Mouse (Mus musculus) right cerebral cortex, postnatal 36 days (tissue): ENCODE measurements around the gene Cd80.
"Not testable (repeated sequence)": the region's sequence is repeated elsewhere in the genome, so short reads cannot be mapped to it uniquely, and the experiment has no call there.

Source experiments
- DNase-seq, 2 experiments: peaks; one replicate each; pipeline ENCODE4 v3.0.0; 2022; ENCODE audit warnings: low spot score in 2 of 2, mixed read lengths in 1 of 2

Gene Cd80

DNA sequence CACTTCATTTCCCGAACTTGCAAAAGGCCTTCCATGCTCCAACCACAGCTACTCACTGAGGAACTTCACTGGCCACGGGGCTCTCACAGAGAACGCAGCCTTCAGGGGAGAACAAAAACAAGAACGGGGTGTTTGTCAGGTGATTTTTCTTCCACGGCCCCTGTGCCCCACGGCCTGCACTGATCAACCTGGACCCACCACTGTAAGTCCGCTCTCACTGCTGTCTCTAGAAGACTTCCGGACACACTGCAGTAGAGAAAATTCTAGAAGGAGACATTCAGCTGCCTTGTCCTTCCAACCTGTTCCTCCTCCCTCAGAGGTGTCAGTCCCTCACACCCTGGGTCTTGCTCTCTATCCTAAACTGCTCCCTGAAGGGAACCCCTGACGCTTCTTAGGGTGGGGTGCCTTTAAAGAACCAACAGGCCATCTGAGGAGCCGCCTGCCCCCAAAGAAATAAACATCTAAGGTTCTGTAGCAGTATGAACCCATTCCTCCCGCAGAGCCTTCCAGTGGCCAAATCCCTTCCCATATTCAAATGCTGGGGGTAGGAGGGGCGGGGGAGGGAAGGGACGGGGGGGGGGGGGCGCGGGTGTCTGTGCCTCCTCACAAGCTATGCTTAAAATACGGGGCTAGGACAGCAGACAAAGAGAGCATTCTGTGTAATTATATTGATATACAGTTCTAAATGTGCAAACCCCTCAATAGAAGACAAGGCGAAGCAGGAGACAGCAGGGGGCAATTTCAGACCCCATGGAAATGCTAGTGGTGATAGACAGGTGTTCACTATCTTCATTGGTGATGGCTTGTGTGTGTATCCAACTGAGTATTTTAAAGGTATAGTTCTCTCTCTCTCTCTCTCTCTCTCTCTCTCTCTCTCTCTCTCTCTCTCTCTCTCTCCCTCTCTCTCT, at the start of gene Cd80:
TSS of gene Cd80 (plus strand) at position 51 of the 908 bp plus-strand sequence.
- no peak for DNase-seq

DNA sequence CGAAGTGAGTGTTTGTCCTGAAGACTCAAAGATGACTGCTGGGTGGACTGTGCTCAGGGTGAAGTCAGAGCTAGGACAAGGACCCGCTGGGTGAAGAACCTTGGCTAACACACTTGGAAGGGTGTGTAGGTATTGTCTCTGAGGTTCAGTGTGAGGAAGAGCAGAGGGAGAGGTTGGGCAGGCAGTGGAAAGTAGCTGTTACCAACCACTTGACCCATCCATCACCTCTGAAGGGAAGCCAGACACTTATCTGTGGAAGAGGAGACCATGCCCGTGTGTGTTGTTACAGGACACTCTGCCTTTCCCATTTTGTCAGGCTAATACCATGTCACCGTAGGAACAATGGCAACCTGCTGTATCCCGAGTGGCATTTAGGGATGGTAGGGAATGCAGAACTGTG, 49.1 kb upstream of the Cd80 start:
- no peak for DNase-seq

DNA sequence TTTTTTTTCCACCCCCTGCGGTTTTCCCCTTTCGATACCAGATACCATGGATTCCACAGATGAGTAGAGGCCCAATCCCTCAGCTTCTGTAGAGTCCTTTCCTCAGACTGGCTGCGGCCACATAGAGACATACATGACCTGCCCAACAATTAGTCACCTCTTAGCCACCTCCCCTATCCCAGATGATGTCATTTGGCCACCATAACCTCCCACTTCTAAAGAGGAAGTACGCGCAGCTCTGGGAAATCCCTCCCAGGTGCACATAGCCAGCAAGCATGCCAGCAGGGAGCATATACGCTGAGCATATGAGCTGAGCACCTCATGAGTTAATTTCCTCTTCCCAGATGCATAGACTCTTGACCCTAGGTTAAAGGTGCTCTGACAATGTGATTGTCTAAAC, 48.7 kb upstream of the Cd80 start:
- no peak for DNase-seq

DNA sequence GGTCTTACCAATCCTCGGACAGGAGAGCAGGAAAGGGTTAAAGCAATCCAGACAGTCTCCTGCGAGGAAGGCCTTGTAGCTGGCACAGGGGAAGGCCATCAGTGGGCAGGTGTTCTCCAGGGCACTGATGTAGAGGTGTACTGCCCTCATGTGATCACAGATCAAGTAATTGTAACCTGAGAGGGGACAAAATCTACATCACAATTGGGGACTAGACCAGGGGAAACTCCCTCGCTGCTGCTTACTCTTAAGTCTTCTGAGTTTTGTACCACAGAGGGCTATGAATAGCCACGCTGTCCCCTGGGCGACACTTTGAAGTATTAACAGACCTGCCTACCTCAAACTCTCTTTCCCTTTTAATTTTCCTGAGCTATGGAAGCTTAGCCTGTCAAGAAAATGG, 47.8 kb upstream of the Cd80 start:
- no peak for DNase-seq

DNA sequence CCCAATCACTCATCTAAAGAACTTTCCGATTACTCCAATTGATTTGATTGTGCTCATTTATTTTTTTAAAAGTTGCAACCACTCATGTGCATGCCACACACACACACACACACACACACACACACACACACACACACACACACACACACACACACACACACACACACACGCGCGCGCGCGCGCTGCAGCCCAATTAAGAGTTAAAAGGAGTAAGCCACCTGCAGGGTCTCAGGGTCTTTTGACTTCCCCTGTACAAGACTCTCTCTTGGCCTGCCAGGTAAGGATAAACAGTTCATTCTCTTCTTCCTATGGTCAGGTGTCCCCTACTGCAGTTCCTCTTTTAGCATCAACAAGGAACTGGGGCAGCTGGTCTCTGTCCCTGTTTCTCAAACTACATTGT, 46.9 kb upstream of the Cd80 start:
- DNase-seq, result no peak

DNA sequence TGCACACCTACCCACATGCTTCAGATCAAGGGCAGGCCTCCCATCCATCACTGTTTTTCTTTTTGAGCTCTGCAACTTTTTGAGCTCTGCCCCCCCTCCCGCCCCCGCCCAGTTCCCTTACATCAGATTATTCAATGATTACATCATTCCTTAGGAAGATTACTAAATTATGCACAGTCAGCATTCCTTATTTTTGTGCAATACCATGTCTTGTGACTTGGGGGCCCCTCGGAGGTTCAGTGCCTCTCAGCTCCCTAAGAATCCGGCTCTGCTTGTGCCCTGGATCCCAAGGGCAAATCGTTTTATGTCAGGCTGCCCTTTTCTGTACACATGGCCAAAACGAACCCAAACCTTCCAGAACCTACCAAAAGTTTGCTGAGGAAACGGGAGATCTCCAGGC, 40.4 kb upstream of the Cd80 start:
- no peak for DNase-seq

DNA sequence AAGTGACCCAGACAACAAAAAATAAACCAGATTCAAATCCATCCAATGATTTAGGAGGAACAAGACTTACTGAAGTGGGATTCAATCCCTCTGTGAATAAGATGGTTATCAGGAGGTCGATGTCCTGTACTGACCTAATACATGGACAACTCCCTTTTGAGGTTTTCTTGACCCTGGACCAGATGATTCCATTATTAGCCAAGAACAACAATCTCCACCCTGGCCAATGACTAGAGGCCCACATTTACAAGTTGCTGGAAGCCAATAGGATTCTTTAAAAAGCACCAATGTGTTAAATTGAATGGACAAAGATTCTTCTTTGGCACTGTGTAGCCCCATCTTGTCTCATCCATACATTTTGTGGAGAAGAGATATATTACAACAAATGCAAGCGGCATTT, 30.0 kb upstream of the Cd80 start:
- DNase-seq, result no peak

DNA sequence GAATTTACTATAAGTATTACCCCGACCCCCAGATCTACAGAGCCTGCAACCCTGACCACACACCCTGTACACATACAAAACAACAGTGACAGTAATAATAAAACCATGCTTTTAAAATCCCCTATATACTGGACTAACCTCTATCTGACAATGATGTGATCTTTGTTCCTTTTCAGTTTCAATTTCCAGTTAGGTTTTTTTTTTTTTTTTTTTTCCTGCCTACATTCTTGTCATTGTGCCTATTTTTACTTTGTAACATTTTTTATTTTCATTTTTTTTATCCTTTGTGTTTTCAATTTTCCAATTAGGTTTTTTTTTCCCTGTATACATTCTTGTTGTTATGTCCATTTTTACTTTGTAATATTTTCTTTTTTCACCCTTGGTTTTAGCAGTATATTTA, 29.6 kb upstream of the Cd80 start:
- no peak for DNase-seq

DNA sequence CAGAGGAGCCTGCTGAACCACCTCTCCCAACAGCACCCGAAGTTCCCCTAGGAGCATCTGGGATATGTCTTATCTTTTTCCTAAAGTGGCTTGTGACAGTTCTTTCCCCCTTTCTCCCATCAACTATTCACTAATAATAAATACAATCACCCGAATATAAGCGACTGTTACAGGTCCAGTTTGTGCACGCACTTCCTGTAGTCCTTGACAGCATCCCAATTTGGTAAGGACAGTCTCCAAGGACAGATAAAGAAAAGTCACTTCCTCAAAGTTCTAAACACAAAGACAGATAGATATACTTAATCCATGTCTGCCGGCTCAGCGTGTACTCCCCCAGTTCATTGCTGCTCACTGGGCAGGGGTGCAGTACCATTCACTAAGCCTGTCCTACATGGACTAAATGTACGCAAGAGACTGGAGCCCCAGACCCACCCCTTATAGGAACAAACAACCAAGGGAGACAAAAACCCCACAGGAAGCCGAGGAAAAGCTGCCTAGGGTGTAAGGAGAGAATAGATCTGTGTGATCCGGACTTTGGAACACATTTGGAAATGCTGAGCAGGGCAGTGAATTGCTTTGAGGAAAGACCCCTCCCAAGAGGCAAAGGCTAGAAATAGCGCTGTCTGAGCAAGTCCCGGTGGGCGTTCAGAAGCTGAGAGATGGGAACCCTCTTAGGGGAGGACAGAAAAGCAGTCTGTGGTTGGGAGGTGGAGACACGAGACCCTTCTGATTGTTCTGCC, 23.7 kb upstream of the Cd80 start:
- DNase-seq, result no peak

DNA sequence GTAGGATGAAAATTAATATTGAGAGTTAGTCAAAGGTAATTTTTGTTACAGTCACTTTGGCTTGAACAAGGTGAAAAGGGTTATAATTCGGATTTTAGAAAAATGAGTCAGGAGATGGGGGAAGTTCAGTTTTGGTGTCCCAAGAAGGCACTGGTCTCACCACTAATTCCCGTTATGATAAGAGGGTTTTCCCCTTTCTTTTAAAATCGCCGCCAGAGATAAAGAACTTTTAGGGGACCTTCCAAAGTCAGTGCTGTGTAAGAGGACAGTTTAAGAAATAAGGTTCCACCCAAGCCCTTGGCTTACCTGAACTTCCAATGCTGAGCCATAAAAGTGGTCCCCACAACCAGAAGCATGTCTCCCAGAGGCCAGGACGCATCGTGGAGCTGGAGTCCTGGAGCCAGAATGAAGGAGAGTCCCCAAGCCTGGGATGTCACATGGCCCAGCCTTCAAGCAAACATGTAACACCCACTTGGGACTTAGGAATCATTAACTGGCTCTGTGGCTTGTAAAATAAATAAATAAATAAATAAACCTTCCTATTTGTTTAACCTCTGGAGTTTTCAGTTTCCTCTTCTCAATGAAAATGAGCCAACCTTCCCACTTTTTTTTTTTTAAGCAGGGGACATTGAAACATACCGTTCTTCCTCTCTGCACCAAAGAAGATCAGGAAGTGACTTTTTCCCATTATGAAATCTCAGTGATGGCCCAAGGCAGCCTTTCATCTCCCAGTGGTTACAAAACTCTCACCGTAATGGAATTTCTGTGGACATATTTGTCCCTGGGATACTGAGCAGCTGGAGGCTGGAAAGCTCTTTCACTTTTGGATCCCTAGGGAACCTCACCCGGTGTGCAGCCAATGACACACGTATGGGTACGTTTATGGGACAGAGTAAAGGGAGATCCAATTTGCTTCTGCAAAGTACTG, 22.6 kb upstream of the Cd80 start, which contains the start of gene Pla1a:
TSS of gene Pla1a (minus strand) at position 648 of the 928 bp plus-strand sequence.
- DNase-seq, result no peak

DNA sequence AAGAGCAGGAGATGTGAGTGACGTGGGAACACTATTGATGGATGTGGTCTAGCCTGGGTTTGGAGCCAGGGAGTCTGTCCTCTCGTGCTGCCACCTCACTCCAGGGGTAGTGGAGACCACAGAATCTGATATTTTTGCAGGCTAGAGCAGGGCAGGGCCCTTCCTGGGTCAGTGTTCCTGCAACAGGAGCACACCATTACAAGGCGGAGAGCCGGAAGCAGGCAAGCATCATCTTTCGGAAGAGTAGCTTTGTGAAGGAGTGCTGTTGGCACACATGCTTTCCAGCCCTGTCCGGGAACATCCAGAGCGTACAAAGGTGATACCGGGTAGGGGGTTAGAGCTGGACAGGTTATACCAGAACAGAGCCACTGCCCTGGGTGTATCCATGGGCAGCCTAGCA, 21.8 kb upstream of the Cd80 start:
- DNase-seq, result no peak

DNA sequence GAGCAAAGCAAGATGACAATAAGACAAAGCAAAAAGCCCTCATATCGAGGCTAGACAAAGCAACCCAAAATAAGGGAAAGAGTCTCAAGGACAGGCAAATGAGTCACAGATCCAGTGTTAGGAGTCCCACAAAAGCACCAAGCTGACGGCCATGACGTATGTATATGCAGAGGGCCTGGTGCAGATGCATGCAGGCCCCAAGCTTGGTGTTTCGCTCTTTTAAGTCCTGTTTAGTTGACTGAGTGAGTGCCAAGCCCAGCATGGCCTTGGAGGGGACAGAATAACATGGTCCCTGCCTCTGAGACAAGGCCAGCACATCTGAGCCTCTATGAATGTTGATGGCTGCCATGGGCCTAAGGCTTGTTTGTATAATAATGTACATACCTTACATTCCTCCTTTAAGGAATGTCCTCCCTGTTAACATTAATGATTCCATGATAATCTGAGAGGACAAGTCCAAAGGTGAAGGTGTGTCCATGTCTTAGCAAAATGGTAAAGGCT, 21.0 kb upstream of the Cd80 start:
- DNase-seq, result no peak

DNA sequence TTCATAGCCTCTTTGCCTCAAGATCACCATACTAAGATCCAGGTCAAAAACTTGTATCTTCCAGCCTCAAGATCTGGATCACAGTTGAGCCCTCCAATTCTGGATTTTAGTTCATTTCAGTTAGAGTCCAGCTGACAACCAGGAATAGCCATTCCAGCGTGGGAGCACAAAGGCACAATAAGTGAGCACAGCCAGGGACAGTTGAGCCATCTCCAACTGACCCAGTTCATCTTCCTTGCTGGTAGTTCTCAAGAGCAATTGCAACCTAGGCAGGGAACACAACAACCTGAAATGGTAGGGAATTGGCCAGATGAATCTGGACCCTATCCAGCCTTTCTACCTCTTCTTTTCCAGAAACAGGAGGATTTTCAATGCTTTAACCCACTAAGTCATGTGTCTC, 16.2 kb upstream of the Cd80 start:
- DNase-seq, result peak in 1 of 2 experiments; percentile 41

DNA sequence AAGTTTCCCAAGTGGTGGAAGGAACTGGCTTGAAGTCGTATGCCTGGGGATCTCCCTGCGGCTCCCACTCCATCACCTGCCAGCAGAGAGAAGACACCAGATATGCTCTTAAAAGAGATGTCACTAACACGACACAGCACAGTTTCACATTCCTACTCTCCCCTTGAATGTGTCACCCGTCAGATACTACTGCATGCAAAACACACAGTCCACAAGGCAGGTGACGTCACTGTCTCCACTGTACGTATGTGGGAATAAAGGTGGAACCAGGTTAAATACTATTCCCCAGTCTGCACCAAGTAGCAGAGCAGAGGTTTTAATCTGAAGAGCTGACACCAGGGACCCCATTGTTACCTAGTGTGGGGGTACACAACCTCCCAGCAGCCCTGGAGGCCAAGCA, 15.0 kb upstream of the Cd80 start:
- DNase-seq, result no peak

DNA sequence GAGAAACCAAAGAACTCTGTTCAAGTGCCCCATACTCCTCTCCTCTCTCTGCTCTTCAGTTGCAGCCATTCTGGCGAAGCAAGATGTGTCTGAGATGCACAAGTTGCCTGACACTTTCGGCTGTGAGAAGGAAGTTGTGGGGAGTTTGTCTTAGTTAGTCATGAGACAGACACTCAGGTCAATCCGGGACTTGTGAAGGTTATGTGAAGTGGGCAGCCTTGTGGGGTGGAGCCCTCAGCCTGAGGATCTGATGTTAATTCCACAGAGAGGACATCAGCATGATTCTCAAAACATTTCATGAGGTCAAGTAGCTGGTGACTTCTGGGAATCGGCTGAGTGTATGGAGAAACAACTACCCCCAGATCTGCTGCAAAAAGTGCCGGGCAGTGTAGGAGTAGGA, 13.8 kb upstream of the Cd80 start:
- no peak for DNase-seq

DNA sequence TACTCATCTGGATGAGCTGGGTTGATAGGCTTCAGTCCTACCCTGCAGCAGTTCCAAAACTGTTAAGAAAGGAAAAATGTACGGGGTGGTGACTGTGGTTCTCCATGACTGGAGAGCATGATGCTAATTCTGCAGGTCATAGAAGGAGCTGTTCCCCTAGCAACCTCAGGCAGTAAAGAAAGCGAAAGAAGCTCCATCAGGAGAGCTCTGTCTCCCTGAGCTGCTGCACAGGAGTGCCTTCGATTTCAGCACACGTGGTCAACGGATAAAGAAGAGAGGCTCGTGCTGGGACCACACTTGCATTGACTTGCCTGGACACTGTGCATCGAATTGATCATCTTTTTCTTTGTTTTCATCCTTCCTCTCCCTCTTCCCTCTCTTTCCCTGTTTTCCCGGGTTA, 13.1 kb upstream of the Cd80 start:
- no peak for DNase-seq

DNA sequence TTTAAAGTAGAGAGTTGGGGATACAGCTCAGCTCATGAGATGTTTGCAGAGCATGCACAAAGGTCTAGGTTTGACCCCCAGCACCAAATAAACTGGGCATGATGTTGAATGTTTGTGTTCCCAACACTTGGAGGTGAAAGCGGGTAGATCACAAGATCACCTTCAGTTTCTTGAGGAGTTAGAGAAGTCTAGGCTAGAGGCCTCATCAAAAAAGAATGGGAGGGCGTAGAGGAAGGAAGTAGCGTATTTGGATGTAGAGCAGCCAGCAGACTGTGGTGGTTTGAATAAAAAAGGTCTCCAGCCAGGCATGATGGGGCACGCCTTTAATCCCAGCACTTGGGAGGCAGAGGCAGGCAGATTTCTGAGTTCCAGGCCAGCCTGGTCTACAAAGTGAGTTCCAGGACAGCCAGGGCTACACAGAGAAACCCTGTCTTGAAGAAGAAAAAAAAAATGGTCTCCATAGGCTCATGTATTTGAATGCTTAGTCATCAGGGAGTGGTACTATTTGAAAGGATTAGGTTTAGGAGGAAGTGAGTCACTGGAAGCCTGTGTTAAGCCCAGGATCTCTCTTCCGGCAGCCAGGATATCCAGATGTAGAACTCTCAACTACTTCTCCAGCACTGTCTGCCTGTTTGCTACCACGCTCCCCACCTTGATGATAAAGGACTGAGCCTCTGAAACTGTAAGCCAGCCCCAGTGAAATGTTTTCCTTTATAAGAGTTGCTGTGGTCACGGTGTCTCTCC, 11.5 kb upstream of the Cd80 start:
- no peak for DNase-seq

DNA sequence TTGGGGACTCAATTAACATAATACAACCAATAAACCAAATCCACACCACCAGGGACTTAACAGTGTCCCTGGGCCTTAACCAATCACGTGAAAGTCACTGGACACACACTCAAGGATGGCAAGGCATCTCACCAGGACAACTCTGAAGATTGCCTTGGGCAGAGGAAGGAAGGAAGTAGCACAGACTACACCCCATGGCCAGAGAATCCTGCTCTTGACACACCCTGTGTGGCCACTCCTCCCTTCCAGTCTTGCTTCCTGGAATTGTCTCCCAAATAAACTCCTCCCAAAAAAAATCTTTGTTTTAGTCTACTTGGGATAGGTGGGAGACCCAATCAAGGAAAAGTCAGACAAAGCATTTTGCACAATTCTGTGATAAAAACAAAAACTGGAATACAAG, 10.3 kb upstream of the Cd80 start:
- DNase-seq, result no peak

DNA sequence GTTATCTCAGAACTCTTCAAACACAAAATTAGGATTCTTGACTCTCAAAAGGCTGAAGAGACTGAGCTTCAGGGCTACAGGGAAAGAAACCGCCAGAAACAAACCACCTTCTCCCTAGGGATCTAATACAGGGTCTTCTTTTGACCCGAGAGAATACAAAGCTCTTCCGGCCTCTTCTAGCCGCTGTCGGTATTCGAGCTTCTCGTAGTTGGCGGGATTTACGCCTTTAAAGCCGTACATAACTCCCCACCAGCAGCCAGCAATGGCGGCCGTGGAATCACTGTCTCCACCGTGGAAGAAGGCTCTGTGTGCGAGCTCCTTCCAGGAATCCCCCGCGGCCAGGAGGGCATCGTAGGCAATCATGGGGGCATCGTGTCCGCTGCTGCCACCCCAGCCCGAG, 9.8 kb upstream of the Cd80 start:
- no peak for DNase-seq

DNA sequence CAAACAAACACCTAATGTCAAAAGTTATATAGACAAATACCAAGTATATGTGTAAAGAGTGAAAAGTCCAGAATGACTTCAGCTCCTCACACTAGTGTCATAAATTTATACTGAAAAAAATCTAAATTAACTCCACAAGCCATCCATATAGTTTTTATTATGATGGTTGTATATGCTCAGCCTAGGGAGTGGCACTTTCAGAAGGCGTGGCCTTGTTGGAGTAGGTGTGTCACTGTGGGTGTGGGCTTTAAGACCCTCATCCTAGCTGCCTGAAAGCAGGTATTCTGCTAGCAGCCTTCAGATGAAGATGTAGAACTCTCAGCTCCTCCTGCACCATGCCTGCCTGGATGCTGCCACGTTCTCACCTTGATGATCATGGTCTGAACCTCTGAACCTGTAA, 9.2 kb upstream of the Cd80 start:
- not testable (repeated sequence) for DNase-seq

DNA sequence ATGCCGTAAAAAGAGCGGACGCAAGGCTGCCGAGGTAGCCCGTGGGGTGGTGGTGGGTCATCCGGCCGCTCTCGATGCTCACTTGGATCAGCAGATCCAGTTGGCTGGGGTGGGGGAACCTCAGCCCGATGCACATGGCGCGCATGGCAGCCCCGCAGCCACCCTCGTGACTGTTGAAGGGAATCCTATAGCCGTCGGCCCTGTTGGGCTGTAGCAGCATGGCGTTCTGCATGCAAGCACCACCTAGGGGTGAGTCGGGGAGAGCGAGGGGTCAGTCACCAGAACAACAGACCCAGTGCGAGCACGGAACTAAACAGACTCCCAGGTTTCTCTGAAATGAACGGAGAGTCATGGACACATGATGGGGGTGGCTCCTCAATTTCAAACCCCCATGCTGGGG, 8.0 kb upstream of the Cd80 start:
- DNase-seq, result no peak
